ENCODE assay signal across 8 mouse cellular contexts in genomic region chr6:94773604-94774486, GRCm38 (mm10).
DNase-seq lines count a peak whose midpoint lies in the region; ATAC-seq and TF ChIP-seq lines count a peak whose summit lies in the region.

No protein-coding gene starts in this region.

- H3K4me1 ChIP-seq in ES-E14 (ENCODE audit: control insufficient read depth in 2 of 2, insufficient read depth in 2 of 2, low read length in 2 of 2, poor library complexity in 1 of 2) = peaks cover 5 to 10% of the 10 kb centered on the region in 2 experiments; a peak in 3 of 4 replicates
- peaks cover 11% of the 10 kb centered on the region; the same call in 1 of the 2 replicates for H3K4me1 ChIP-seq in heart, postnatal 0 days (ENCODE audit: control insufficient read depth, insufficient read depth)
- H3K4me1 ChIP-seq in liver, postnatal 0 days (ENCODE audit: insufficient read depth) = peaks cover 3% of the 10 kb centered on the region

- peak overlapping the region; percentile 14 to 17 for H3K4me3 ChIP-seq in ES-E14 (ENCODE audit: insufficient read depth in 1 of 2, low read depth in 1 of 2, low read length in 2 of 2, poor library complexity in 1 of 2, severe bottlenecking in 1 of 2)
- peak overlapping the region; percentile 26 for H3K4me3 ChIP-seq in heart, postnatal 0 days (ENCODE audit: low read depth, low read length)
- peak overlapping the region; percentile 15 for H3K4me3 ChIP-seq in liver, postnatal 0 days (ENCODE audit: low read depth, low read length)

- peak overlapping the region; percentile 33; the same call in 1 of the 2 replicates for H3K27ac ChIP-seq in ES-E14 (ENCODE audit: insufficient read depth, low read depth, low read length, poor library complexity, severe bottlenecking)
- H3K27ac ChIP-seq in heart, postnatal 0 days (ENCODE audit: low read depth) = 0 out of 2 replicates have a peak overlapping the region, but pooled peaks have one; percentile 1
- H3K27ac ChIP-seq in liver, postnatal 0 days (ENCODE audit: low read depth) = no peak overlapping the region

- no peak for TF ChIP-seq EP300 in heart, postnatal 0 days (IDR thresholded peaks at IDR 0.05; ENCODE audit: low read depth)
- no peak for TF ChIP-seq EP300 in liver, postnatal 0 days (IDR thresholded peaks at IDR 0.05; ENCODE audit: low read depth)

- H3K27me3 ChIP-seq in heart, postnatal 0 days (ENCODE audit: control insufficient read depth, insufficient read depth, low read length) = no peaks in the 10 kb centered on the region
- H3K27me3 ChIP-seq in liver, postnatal 0 days (ENCODE audit: insufficient read depth, low read length) = peaks cover 17% of the 10 kb centered on the region; the same call in 1 of the 2 replicates

- peak overlapping the region; percentile 53; the same call in 1 of the 2 replicates for H3K9ac ChIP-seq in ES-E14 (ENCODE audit: insufficient read depth, low read depth, low read length, poor library complexity, severe bottlenecking)
- H3K9ac ChIP-seq in heart, postnatal 0 days (replicated peaks; ENCODE audit: low read depth, low read length) = no peak overlapping the region
- no peak overlapping the region for H3K9ac ChIP-seq in liver, postnatal 0 days (replicated peaks)

- no peaks in the 10 kb centered on the region for H3K9me3 ChIP-seq in ES-E14 (ENCODE audit: control insufficient read depth, insufficient read depth, low read depth, low read length)
- no peaks in the 10 kb centered on the region for H3K9me3 ChIP-seq in heart, postnatal 0 days (replicated peaks; ENCODE audit: control insufficient read depth, low read length)
- H3K9me3 ChIP-seq in liver, postnatal 0 days (ENCODE audit: low read length) = no peaks in the 10 kb centered on the region

- no peaks in the 10 kb centered on the region for H3K36me3 ChIP-seq in ES-E14 (ENCODE audit: control insufficient read depth, insufficient read depth, low read length, poor library complexity, severe bottlenecking)
- H3K36me3 ChIP-seq in heart, postnatal 0 days (replicated peaks; ENCODE audit: control insufficient read depth, insufficient read depth, low read length) = no peaks in the 10 kb centered on the region
- no peaks in the 10 kb centered on the region for H3K36me3 ChIP-seq in liver, postnatal 0 days (replicated peaks; ENCODE audit: insufficient read depth, low read length)

- no peak for TF ChIP-seq CTCF in heart, postnatal 0 days (IDR thresholded peaks at IDR 0.05; ENCODE audit: low read depth)
- TF ChIP-seq CTCF in liver, postnatal 0 days (IDR thresholded peaks at IDR 0.05; ENCODE audit: low read depth) = no peak

- WGBS in heart, postnatal 0 days = 14% methylated on average over 27 of the region's 27 CpGs
- 8% methylated on average over 27 of the region's 27 CpGs for WGBS in liver, postnatal 0 days (ENCODE audit: insufficient replicate concordance)

- peak; percentile 22; the same call in 1 of the 2 replicates for ATAC-seq in heart, postnatal 0 days (ENCODE audit: insufficient read depth, low read depth)
- ATAC-seq in liver, postnatal 0 days = no peak
- ATAC-seq in erythroblast, adult 5-6 weeks (replicated peaks; ENCODE audit: low FRiP score, poor library complexity, severe bottlenecking) = no peak

- DNase-seq in adrenal gland, postnatal 10 days = peak; percentile 9
- no peak for DNase-seq in adrenal gland, adult 8-10 months
- no peak for DNase-seq in ES-E14 (ENCODE audit: low read depth, low spot score)
- DNase-seq in heart, postnatal 0 days (ENCODE audit: low spot score) = no peak
- DNase-seq in liver, postnatal 0 days = no peak
- no peak for DNase-seq in urinary bladder, postnatal 14 days (ENCODE audit: low spot score)
- no peak for DNase-seq in layer of hippocampus, adult 11-12 months (ENCODE audit: low spot score)

- in situ Hi-C loops in ES-E14 (cut with MboI; ENCODE audit: low sequenced_read_pairs in 2 of 2, unreplicated experiment in 2 of 2) = no loop called here

- H3K4me2 ChIP-seq in heart, postnatal 0 days (ENCODE audit: low read depth, low read length) = peak overlapping the region; percentile 54
- H3K4me2 ChIP-seq in liver, postnatal 0 days (ENCODE audit: low read depth, low read length) = peak overlapping the region; percentile 48

TF ChIP-seq in ES-E14, 5 proteins besides CTCF, POLR2A, EP300 and RAD21:
- TF ChIP-seq HCFC1 (IDR thresholded peaks at IDR 0.05; ENCODE audit: borderline replicate concordance, insufficient read depth, low read length) = 0 out of 2 replicates have a peak, but pooled peaks have one; percentile 12
- TF ChIP-seq CHD2 (IDR thresholded peaks at IDR 0.05; ENCODE audit: low read depth, low read length) = no peak
